Mouse (Mus musculus) layer of hippocampus, adult 8-10 months (tissue): ENCODE measurements around the gene Zfp148. TPM values are rescaled to one million over a fixed set of nuclear protein-coding genes. Genes with fewer than 3 reads are reported as not detected.
"Not testable (repeated sequence)": the region's sequence is repeated elsewhere in the genome, so short reads cannot be mapped to it uniquely, and the experiment has no call there.

Experiments
- DNase-seq, 2 experiments: peaks; one replicate each; pipeline ENCODE4 v3.0.0; 2022; ENCODE audit warnings: low spot score in 2 of 2
- total RNA-seq, 4 experiments: library from RNA; stranded (reverse); gene quantifications; 2 replicates each; pipeline ENCODE4 v1.2.4; 2022

Zfp148 gene
- total RNA-seq, 4 experiments from 2014 or later = 136 to 191 (median 152) TPM

GRCm38 (mm10) chr16:33381614-33382245 lies 1.1 kb downstream of the Zfp148 start:
- DNase-seq = peak in 1 of 2 experiments; percentile 8

GRCm38 (mm10) chr16:33382341-33382740 lies 1.7 kb downstream of the Zfp148 start:
- DNase-seq = no peak

GRCm38 (mm10) chr16:33383584-33383983 lies 2.9 kb downstream of the Zfp148 start:
- no peak for DNase-seq

DNA sequence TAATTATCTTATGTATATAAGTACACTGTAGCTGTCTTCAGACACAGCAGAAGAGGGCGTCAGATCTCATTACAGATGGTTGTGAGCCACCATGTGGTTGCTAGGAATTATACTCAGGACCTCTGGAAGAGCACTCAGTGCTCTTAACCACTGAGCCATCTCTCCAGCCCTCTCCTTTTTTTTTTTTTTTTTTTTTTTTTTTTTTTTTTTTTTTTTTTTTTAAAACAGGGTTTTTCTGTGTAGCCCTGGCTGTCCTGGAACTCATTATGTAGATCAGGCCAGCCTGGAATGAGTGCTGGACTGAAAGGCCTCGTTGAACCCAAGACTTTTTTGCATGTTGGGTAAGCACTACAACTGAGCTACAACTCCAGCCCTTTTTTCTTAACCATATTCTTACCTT lies 3.4 kb downstream of the Zfp148 start:
- DNase-seq = not testable (repeated sequence)

GRCm38 (mm10) chr16:33387013-33387412 lies 6.4 kb downstream of the Zfp148 start:
- no peak for DNase-seq

DNA sequence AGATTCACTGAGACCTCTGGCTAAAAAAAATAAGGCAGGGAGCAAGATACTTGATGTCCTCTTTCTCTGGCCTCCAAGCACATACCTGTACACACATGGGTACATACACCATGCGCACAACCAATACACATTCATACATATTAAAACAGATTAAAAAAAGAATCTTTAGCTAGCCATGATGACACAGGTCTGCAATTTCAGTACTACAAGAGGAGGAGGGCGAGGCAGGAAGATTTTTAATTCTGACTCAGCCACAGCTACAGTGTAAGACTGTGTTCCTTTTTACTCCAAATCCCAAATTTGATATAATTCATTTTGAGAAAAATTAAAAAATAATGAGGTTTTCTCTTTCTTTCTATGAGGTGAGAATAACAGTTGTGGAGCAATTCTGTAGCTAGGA lies 6.8 kb downstream of the Zfp148 start:
- no peak for DNase-seq

DNA sequence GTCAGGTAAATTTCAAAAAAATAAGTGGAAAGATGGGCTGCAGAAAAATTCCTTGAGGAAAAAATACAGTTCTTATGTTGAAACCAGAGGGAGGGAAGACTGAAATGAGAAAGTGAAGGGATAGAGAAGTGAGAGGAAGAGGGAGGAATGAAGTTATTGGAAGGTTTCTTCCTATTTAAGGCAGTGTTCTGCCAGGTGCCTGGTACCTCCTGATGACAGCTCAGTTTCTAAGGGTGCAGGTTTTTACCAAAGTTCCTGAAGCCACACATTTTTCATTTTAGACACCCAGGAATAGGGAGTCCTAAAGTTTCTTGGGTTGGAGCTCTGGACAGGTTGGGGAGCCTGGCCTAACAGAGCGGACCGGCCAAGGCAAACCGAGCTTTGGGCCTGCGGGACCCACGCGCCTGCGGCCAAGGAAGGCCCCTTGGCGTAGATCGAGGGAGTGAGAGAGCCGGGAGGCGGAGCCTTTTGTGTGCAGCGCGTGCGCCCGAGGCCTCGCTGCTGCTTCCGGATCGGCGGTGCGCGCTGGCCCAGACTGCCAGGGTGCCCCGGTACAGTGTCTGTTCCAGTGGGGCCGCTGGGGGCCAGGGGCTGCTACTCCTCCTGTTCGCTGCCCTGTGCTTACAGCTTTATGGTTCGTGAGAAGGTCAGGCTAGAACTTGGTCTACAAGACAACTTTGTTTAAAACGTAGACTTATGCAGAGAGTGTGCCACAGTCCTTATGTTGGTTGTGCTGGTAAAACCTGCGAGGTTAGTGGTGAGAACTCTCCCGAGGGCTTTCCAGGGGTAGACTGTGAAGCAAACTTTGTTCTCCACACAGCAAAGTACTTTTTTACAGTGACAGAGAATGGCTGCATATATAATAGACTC lies 19.5 kb downstream of the Zfp148 start:
- peak in 1 of 2 experiments; percentile 17 for DNase-seq

DNA sequence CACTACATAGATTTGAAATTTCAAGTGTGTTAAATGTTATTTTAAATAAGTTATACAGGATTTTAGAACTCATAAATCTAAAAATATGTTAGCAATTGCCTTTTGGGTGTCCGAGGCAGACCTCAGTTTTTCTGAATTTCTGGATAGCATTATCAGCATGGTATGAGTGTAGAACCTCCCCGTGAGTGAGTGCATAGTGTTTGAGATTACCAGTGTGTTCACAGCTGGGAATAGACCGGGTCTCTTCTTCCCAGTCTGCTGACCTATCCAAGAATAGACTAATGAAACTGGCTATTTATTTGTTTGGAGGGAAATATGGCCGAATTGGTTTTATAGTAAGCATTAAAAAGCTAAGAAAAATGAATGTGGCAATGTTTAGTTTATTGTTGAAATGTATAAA lies 20.3 kb downstream of the Zfp148 start:
- no peak for DNase-seq

- no peak for DNase-seq
Measured at GRCm38 (mm10) chr16:33403258-33403657, 22.6 kb downstream of the Zfp148 start.

DNA sequence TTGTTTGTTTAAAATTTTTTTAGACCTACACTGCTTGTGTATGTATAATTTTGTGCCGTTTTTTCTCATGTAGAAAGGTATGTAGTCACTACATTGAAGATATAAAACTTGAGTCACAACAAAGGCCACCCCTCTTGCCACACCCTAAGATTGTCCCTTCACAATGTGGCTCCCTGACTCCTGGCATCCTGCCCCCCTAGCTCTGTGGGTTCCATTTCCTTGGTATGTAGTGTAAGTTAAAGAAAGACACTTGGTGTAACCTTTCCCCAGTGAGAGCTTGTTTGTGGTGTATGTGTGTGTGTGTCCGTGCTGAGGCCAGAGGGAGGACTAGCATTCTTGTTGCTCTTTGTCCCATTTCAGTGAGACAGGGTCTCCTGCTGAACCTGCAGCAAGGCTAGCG lies 23.4 kb downstream of the Zfp148 start:
- no peak for DNase-seq

- DNase-seq = no peak
Measured at GRCm38 (mm10) chr16:33405487-33405886, 24.9 kb downstream of the Zfp148 start.

- DNase-seq = no peak
Measured at GRCm38 (mm10) chr16:33410151-33410550, 29.5 kb downstream of the Zfp148 start.

GRCm38 (mm10) chr16:33410605-33411004 lies 30.0 kb downstream of the Zfp148 start:
- no peak for DNase-seq

DNA sequence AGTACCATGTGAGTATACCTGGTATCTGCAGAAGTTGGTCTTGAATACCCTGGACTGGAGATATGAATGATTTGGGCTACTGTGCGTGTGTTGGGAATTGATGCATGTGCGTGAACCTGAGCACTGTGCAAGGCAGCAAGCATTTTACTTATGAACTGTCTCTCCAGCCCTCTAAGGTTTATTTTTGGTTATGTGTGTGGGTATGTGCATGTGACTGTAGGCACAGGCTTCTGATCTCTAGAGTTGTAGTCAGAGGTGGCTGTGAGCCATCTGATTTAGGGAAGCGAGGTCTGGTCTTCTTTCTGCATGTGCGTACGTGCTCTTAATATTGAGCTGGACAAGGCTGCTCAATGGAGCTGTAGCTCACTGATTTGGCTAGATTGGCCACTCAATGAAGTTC lies 33.6 kb downstream of the Zfp148 start:
- no peak for DNase-seq

DNA sequence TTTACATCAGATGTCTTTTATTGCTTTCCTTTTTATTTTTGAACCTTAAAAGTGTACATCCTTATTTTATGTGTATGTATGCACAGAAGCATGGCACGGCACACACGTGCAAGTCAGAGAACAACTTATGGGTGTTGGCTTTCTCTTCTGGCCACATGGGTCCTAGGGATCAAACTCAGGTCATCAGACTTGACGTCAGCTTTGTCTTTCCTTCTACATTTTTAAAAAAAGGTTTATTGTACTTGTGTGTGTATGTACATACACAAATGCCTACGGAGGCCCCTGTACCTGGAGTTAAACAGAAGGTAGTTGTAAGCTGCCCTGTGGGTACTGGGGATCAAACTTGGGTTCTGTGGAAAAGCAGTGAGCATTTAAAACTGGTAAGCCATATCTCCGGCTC lies 35.0 kb downstream of the Zfp148 start:
- DNase-seq = no peak

- DNase-seq = no peak
Measured at GRCm38 (mm10) chr16:33428327-33428726, 47.7 kb downstream of the Zfp148 start.

- no peak for DNase-seq
Measured at GRCm38 (mm10) chr16:33431660-33432059, 51.0 kb downstream of the Zfp148 start.

DNA sequence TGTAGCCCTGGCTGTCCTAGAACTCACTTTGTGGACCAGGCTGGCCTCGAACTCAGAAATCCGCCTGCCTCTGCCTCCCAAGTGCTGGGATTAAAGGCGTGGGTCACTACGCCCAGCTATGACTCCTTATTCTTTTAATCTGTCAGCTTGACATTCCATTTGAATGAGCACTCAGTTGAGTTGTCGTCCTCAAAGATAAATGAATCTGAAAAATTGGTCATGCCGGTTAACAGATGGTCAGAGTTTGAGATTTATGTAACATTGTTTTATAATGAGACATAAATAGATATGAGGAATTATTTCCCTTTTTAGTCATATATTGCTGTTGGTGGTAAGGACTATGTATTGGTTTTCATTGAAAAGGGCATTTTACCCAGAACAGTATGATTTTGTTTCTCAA lies 60.4 kb downstream of the Zfp148 start:
- no peak for DNase-seq

GRCm38 (mm10) chr16:33446830-33447229 lies 66.2 kb downstream of the Zfp148 start:
- no peak for DNase-seq

DNA sequence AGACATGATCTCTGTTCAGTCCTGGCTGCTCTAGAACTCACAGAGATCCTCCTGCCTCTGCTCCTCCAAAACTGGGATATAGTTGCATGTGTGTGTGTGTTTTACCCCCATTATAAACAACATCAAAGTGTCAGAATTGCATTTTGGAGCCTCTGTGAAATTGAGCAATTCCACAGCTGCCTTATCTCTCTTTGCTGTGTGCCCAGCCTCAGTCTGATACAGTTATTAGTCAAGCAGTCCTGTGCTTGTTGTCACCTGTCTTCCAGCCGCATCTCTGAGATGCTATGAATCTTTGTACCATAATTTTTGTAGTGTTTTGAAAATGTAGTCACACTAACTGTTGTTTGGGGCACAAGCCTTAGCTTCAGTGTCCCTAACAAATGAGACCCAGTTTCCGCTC lies 73.2 kb downstream of the Zfp148 start:
- DNase-seq = no peak

- no peak for DNase-seq
Measured at GRCm38 (mm10) chr16:33454306-33454705, 73.7 kb downstream of the Zfp148 start.

- no peak for DNase-seq
Measured at GRCm38 (mm10) chr16:33455263-33455910, 74.8 kb downstream of the Zfp148 start.
